Mouse (Mus musculus) brown adipose tissue, adult 24 weeks (tissue): ENCODE results near the gene Ralgapa1. TPM values are rescaled to one million over a fixed set of nuclear protein-coding genes. Genes with fewer than 3 reads are reported as not detected.
"Not testable (repeated sequence)": the region's sequence is repeated elsewhere in the genome, so short reads cannot be mapped to it uniquely, and the experiment has no call there.

Experiments
- H3K27ac ChIP-seq: fragments of 200-500 bp; replicated peaks from 2 replicates; pipeline ENCODE4 v1.5.1; 2012; ENCODE audit warnings: low read depth, mild to moderate bottlenecking, low read length
- H3K4me1 ChIP-seq: fragments of 200-500 bp; 2 replicates; pipeline ENCODE4 v1.6.1; 2012; ENCODE audit warnings: low read length, mixed read lengths; ENCODE audit not compliant: control insufficient read depth, insufficient read depth, insufficient read length
- H3K4me3 ChIP-seq: fragments of 200-500 bp; 2 replicates; pipeline ENCODE4 v1.5.1; 2012; ENCODE audit warnings: low read depth, mild to moderate bottlenecking, low read length, moderate library complexity; ENCODE audit not compliant: insufficient read depth
- polyA plus RNA-seq: library from polyadenylated mRNA; stranded (reverse); fragments of >200 nt; gene quantifications from 2 replicates; pipeline ENCODE4 v1.2.4, GENCODE M21; 2012; ENCODE audit not compliant: missing spikeins, insufficient read depth, insufficient read length

Ralgapa1 gene
- polyA plus RNA-seq, 1 experiment: 24.8 TPM

DNA sequence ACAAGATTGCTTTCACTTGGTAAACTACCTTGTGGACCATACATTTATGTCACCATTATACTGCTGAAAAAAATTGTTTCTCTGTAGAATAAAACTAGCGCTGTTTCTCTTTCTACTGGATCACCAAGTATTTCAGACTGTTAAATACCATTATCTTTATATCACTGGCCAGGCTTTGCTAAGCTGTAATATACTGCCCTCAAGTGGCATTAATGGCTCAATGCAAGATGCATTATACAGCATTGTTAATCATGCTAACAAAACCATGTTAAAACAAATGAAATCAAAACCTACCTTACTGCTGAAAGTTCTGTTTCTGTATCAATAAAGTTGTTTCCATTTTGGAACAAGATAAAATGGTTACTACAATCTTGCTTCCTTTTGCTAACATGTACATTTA is 100.6 kb downstream of the Ralgapa1 start:
- Histone ChIP-seq H3K4me3 (no peak overlapping the region), H3K4me1 (no peaks in the 10 kb centered on the region), H3K27ac (no peak overlapping the region)

DNA sequence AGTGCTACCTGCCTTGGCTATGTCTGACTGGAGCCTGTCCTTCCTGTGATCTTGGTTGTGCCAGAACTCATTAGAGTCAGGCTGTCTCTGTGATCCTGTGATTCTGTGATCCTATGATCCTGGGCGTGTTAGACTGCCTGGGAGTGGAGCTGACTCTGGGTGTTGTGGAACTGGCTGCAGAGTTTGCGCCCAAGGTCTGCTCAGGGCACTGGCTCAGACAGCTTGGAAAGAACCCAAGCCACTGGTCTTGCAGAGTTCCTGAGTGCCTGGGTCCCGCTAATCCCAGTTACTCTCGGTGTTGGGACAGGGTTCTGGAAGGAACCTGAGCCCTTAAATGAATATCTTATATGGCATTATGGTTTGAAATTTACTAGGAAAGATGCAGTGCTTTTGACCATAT is 115.1 kb downstream of the Ralgapa1 start:
- Histone ChIP-seq H3K4me1 (no peaks in the 10 kb centered on the region), H3K4me3 (no peak overlapping the region), H3K27ac (no peak overlapping the region)

GRCm38 (mm10) chr12:55666699-55667098 is 154.3 kb downstream of the Ralgapa1 start:
- no peaks in the 10 kb centered on the region for H3K4me1 ChIP-seq
- H3K4me3 ChIP-seq: no peak overlapping the region
- H3K27ac ChIP-seq: no peak overlapping the region

- not testable (repeated sequence) for H3K4me3 ChIP-seq, H3K4me1 ChIP-seq, H3K27ac ChIP-seq
Observed at GRCm38 (mm10) chr12:55663194-55663593, 157.8 kb downstream of the Ralgapa1 start.

DNA sequence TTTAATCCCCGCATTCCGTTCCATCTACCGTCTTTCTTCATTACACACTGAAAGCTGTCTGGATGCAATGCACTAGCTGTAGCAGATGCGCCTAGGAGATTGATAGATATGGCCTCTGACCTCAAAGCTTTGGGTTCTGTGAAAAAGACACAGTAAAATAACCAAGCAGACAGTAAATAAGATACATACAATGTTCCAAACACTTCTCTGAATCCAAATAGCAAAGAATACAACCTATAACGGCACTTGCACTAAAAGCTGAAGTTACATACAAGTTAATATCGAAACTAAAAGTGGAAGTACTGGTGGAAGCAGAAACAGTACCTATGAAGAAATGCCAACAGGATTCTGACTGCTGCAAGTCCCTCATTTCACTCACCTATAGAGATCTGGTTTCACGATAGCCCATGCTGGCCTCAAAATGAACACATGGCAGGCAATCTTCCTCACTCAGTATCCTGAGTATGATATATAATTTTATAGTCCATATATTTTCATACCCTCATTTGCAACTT is 172.9 kb downstream of the Ralgapa1 start:
- no peak overlapping the region for H3K4me3 ChIP-seq

GRCm38 (mm10) chr12:55626711-55627110 is 194.3 kb downstream of the Ralgapa1 start:
- H3K4me3 ChIP-seq: no peak overlapping the region
- H3K4me1 ChIP-seq: no peaks in the 10 kb centered on the region
- no peak overlapping the region for H3K27ac ChIP-seq

More for the DNA sequence above, 172.9 kb downstream of the Ralgapa1 start:
- Histone ChIP-seq H3K4me1 (no peaks in the 10 kb centered on the region), H3K27ac (no peak overlapping the region)

DNA sequence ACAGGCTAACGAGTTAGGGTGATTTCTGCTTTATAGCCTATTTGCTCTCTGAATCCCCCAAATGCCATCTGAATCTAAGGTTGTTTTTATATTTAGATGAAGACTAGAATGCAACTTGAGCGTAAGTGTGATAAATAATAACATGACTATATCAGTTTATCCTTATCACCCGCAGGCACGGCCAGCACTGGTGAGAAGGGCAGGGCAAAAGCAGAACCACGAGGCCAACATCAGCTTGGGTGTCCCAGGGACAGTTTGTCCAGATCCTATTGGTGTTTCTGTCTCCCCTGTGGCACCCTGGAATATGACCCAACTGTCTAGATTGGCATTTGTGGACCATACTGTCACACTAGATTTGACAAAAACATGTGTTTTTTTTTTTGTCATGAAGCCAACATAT is 197.7 kb downstream of the Ralgapa1 start:
- Histone ChIP-seq H3K27ac (no peak overlapping the region), H3K4me3 (no peak overlapping the region), H3K4me1 (no peaks in the 10 kb centered on the region)

DNA sequence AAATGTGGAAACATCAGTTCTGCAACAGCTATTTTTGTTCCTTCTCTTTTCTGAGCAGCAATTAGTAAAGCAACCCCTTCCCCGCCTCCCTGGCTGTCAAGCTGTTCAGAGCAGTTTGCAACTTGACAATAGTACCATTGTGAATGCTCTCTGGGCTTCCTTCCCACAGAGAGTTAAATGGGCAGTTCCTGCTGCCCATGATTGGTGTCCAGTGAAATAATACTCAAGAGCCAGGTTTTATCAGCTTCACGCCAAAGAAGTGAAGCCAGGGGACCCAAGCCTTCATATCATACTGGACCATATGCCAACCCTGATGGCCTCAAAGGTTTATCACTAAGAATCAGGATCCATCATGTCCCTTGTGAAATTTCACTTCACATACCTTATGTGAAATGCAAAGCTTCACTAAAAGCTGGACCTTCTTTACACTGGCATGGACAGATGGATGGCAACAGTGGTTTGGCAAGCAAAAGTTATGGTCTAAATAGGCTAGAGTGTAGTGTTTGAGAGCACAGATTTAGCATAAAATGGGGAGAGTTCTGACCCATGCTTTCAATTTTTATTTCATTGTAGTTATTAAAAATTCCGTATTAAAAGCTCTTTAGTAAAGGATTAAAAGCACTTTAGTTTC is 198.2 kb downstream of the Ralgapa1 start:
- no peak overlapping the region for H3K4me3 ChIP-seq
- no peaks in the 10 kb centered on the region for H3K4me1 ChIP-seq
- no peak overlapping the region for H3K27ac ChIP-seq

GRCm38 (mm10) chr12:55620321-55620720 is 200.6 kb downstream of the Ralgapa1 start:
- Histone ChIP-seq H3K4me1 (no peaks in the 10 kb centered on the region), H3K27ac (no peak overlapping the region), H3K4me3 (no peak overlapping the region)

DNA sequence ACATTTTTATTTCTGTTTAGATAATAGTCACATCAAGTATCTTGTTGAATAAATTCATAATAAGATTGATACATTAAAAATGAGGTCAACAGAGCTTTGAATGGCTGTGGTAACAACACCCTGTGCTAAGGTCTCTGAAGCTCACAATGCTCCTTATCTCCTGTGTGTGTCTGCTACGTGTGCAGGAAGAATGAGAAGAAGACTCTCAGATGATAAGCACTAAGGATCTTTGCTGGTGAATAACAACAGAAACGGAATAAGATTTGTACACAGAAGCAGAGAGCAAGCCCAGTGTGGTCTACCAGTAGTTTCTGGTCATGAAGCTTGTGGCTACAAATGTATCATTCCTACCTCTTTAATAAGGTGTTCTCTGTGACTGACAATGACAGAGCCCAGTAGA is 210.2 kb downstream of the Ralgapa1 start:
- H3K4me1 ChIP-seq: no peaks in the 10 kb centered on the region
- no peak overlapping the region for H3K27ac ChIP-seq
- H3K4me3 ChIP-seq: no peak overlapping the region

DNA sequence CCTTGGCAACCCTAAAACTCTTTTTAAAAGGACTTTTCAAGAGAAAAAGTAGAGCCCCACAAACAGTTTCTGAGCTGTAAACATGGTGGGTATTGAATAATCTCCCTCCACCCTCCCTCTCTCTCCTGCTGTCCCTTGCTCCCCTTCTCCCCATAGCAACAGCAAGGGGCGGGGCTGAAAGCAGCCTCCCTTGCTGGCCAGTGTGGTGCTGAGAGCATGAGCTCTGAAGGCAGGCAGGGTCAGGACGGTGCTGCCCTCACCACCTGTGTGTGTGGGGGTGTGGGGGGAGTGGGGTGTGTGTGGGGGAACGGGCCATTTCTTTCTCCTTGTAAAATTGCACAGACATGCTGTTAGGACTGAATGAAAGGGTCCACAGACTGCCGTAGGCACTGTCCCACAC is 213.1 kb downstream of the Ralgapa1 start:
- Histone ChIP-seq H3K4me3 (no peak overlapping the region), H3K4me1 (no peaks in the 10 kb centered on the region), H3K27ac (no peak overlapping the region)

GRCm38 (mm10) chr12:55604411-55604810 is 216.6 kb downstream of the Ralgapa1 start:
- H3K27ac ChIP-seq: no peak overlapping the region
- H3K4me1 ChIP-seq: no peaks in the 10 kb centered on the region; the same call in 1 of the 2 replicates
- H3K4me3 ChIP-seq: no peak overlapping the region

DNA sequence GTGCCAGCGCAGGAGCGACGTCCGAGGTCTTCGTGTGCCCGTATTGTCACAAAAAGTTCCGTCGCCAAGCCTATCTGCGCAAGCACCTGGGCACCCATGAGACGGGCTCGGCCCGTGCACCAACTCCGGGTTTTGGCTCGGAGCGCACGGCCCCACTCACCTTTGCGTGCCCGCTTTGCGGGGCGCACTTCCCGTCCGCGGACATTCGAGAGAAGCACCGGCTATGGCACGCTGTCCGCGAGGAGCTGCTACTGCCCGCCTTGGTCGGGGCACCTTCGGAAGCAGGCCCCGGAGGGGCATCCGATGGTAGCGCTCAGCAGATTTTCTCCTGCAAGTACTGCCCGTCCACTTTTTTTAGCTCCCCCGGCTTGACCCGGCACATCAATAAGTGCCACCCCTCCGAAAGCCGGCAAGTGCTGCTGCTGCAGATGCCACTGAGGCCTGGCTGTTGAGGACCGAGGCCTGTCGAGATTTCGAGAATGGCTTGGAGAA is 220.4 kb downstream of the Ralgapa1 start:
- H3K4me3 ChIP-seq: no peak overlapping the region
- H3K27ac ChIP-seq: no peak overlapping the region
- H3K4me1 ChIP-seq: no peaks in the 10 kb centered on the region; the same call in 1 of the 2 replicates

- Histone ChIP-seq H3K4me3 (peak overlapping the region; percentile 13), H3K27ac (no peak overlapping the region), H3K4me1 (no peaks in the 10 kb centered on the region; the same call in 1 of the 2 replicates)
Observed at GRCm38 (mm10) chr12:55599639-55600502, 221.1 kb downstream of the Ralgapa1 start.

- Histone ChIP-seq H3K27ac (no peak within 1 kb of the TSS), H3K4me3 (peak within 1 kb of the TSS; percentile 13), H3K4me1 (no peaks in the 10 kb centered on the region; the same call in 1 of the 2 replicates)
Observed at GRCm38 (mm10) chr12:55598887-55599561, 221.9 kb downstream of the Ralgapa1 start, which contains the start of gene Insm2. TSS of gene Insm2 (plus strand) at chr12:55599427.
